Mouse (Mus musculus) embryonic fibroblast, embryonic 13.5 days (primary cell): Measurements from ENCODE around the gene Uba2.

ENCODE experiments used
- CTCF ChIP-seq: IDR thresholded peaks from 2 replicates; pipeline ENCODE4 v1.5.1; 2011; ENCODE audit warnings: mild to moderate bottlenecking, control low read depth, low read length, moderate library complexity, borderline replicate concordance; ENCODE audit not compliant: insufficient read depth
- POLR2A ChIP-seq: IDR thresholded peaks from 2 replicates; pipeline ENCODE4 v1.6.1; 2011; ENCODE audit warnings: low read depth, mild to moderate bottlenecking, control low read depth, low read length, moderate library complexity

- TF ChIP-seq POLR2A (no peak), CTCF (no peak)
Observed at GRCm38 (mm10) chr7:34183356-34183755, 14.0 kb upstream of the Uba2 start.
